24 mouse cellular contexts compared by ENCODE assay signal in the genomic region with DNA sequence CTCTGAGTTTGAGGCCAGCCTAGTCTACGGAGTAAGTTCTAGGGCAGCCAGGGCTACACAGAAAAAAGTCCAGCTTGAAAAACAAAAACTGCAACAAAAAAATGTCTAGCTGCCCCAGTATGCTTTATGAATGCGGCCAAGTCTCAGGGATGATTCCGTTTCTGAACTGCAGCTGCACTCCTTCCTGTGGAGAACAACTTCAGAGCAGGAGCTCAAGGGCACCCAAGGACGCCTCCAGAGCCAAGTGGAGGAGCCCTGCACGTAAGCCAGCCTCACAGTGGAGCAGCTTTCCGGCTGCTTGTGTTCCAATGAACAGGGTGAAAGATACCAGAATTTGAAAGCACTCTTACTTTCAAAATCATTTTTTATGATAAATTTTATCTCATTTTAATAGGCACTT. TPM values are rescaled to one million over a fixed set of nuclear protein-coding genes. Genes with fewer than 3 reads are reported as not detected.
DNase-seq lines count a peak whose midpoint lies in the region; ATAC-seq lines count a peak whose summit lies in the region.
"Had no signal": no experiment of that assay in that cellular context is flagged by ENCODE, and none has a peak within 500 bp of the region (broad histone marks: within the 10 kb centered on the region; RNA-seq: fewer than 3 reads in every experiment).

No protein-coding gene starts in this region.

- 0 out of 2 replicates have a peak overlapping the region, but pooled peaks have one; percentile 1 for H3K27ac ChIP-seq in heart, embryonic 11.5 days (ENCODE audit: low read depth, low read length)
- H3K27ac ChIP-seq: embryonic facial prominence, embryonic 15.5 days; hindbrain, embryonic 15.5 days; kidney, postnatal 0 days; layer of hippocampus, adult 2 months; macrophage; midbrain, embryonic 10.5 days; stomach, postnatal 0 days had no signal

- WGBS in heart, embryonic 11.5 days (ENCODE audit: insufficient replicate concordance) = 76% methylated on average over 6 of the region's 6 CpGs

- H3K9me3 ChIP-seq in heart, embryonic 11.5 days (replicated peaks; ENCODE audit: control insufficient read depth, low read length) = no peaks in the 10 kb centered on the region
- H3K9me3 ChIP-seq: embryonic facial prominence, embryonic 15.5 days; hindbrain, embryonic 15.5 days; midbrain, embryonic 10.5 days had no signal

- H3K9ac ChIP-seq in heart, embryonic 11.5 days (ENCODE audit: low read depth, low read length) = no peak overlapping the region
- H3K9ac ChIP-seq: embryonic facial prominence, embryonic 15.5 days; hindbrain, embryonic 15.5 days had no signal

- no peak overlapping the region for H3K4me2 ChIP-seq in heart, embryonic 11.5 days
- H3K4me2 ChIP-seq: embryonic facial prominence, embryonic 15.5 days; hindbrain, embryonic 15.5 days had no signal

- H3K36me3 ChIP-seq in heart, embryonic 11.5 days (ENCODE audit: control insufficient read depth, insufficient read depth, low read length) = peaks cover 31% of the 10 kb centered on the region

- intact Hi-C loops in heart, postnatal 36 days (cut with DNase I) = no loop called here
- intact Hi-C loops in heart, postnatal 10 days (cut with DNase I) = no loop called here

- H3K4me1 ChIP-seq in heart, embryonic 11.5 days (ENCODE audit: control insufficient read depth, insufficient read depth, low read length) = no peaks in the 10 kb centered on the region
- H3K4me1 ChIP-seq: embryonic facial prominence, embryonic 15.5 days; hindbrain, embryonic 15.5 days; midbrain, embryonic 10.5 days had no signal

- H3K4me3 ChIP-seq in heart, embryonic 11.5 days (ENCODE audit: low read depth, low read length) = no peak overlapping the region
- H3K4me3 ChIP-seq: embryonic facial prominence, embryonic 15.5 days; hindbrain, embryonic 15.5 days; layer of hippocampus, adult 2 months; midbrain, embryonic 10.5 days had no signal

- DNase-seq in heart, postnatal 36 days = no peak
- DNase-seq in ZHBTc4 (ENCODE audit: low read depth, low spot score) = peak; percentile 11
- DNase-seq in adrenal gland, postnatal 25 days = peak; percentile 22
- peak; percentile 21 to 34 for DNase-seq in heart, postnatal 10 days
- DNase-seq: cerebellum, adult 11 months; cerebellum, adult 9-11 months; gastrocnemius, postnatal 25 days; kidney, adult 2 months; right cerebral cortex, postnatal 14 days; thymus, adult 2 months; thymus, postnatal 4 days had no signal

- ATAC-seq in heart, embryonic 11.5 days (replicated peaks; ENCODE audit: insufficient number of reproducible peaks, low FRiP score, low TSS enrichment) = no peak
- ATAC-seq in monocyte, adult 5-6 weeks (replicated peaks; ENCODE audit: insufficient number of reproducible peaks, low FRiP score, low TSS enrichment, poor library complexity, severe bottlenecking) = no peak
- no peak for ATAC-seq in megakaryocyte progenitor cell, adult 5-6 weeks (replicated peaks; ENCODE audit: poor library complexity)
- ATAC-seq: forebrain, embryonic 14.5 days; lung, postnatal 0 days; midbrain, embryonic 16.5 days had no signal

- no peaks in the 10 kb centered on the region for H3K27me3 ChIP-seq in heart, embryonic 11.5 days (ENCODE audit: control insufficient read depth, insufficient read depth, low read length)
- H3K27me3 ChIP-seq: embryonic facial prominence, embryonic 15.5 days; hindbrain, embryonic 15.5 days had no signal

RNA-seq across cellular contexts. Expression of a gene that starts 41.8 kb away (rescaled TPM):
- 33.0 and 37.6 TPM in 2 replicates for polyA plus RNA-seq in heart, embryonic 11.5 days (2014; fragmentation: Nextera tagmentation; extraction: Ambion mirVana)
- total RNA-seq in heart, postnatal 36 days (2021) = 10 to 100 TPM; 33.9 to 37.8 TPM
- 50.9 and 63.7 TPM in 2 replicates for total RNA-seq in adrenal gland, postnatal 25 days (2021)
- total RNA-seq in heart, postnatal 10 days (2021) = 10 to 100 TPM; 35.4 to 41.7 TPM
- total RNA-seq in monocyte, adult 5-6 weeks (2017) = 56.5 to 67.3 TPM (median 57.6 TPM) in 3 replicates
- 43.0 and 47.1 TPM in 2 replicates for total RNA-seq in megakaryocyte progenitor cell, adult 5-6 weeks (2015)
- 75.3 and 82.3 TPM in 2 replicates for total RNA-seq in megakaryocyte progenitor cell, adult 5-6 weeks (2017)

Comparison
In these comparisons a context has a peak if more than half of its experiments do, and no peak if none do; other contexts are left out.
1. DNase-seq: peak in ZHBTc4 (single experiment), adrenal gland, postnatal 25 days (single experiment) and heart, postnatal 10 days (2 of 2); none in heart, postnatal 36 days (0 of 2).